Mouse (Mus musculus) megakaryocyte, embryonic 14.5 days (primary cell): Measurements from ENCODE around the gene Tufm. TPM values are rescaled to one million over a fixed set of nuclear protein-coding genes. Genes with fewer than 3 reads are reported as not detected.

ENCODE experiments used
- H3K27me3 ChIP-seq: replicated peaks from 2 replicates; pipeline ENCODE3; 2012; ENCODE audit warnings: inconsistent platforms
- H3K36me3 ChIP-seq: replicated peaks from 2 replicates; pipeline ENCODE3; 2012; ENCODE audit warnings: low read length, inconsistent platforms, mixed read lengths
- H3K4me1 ChIP-seq: 2 replicates; pipeline ENCODE4 v1.6.1; 2012; ENCODE audit warnings: inconsistent platforms
- H3K4me3 ChIP-seq: replicated peaks from 2 replicates; pipeline ENCODE3; 2012; ENCODE audit warnings: moderate library complexity, mild to moderate bottlenecking, inconsistent platforms
- H3K9me3 ChIP-seq: 2 replicates; pipeline ENCODE4 v1.6.1; 2012; ENCODE audit warnings: inconsistent platforms
- FLI1 ChIP-seq: IDR thresholded peaks from 2 replicates; pipeline ENCODE4 v1.6.1; 2012; ENCODE audit warnings: low read length, inconsistent platforms, mixed read lengths
- GATA1 ChIP-seq: IDR thresholded peaks from 3 replicates; pipeline ENCODE4 v1.6.1; 2012; ENCODE audit warnings: mixed read lengths, low read length, inconsistent platforms, borderline replicate concordance
- polyA plus RNA-seq: library from polyadenylated mRNA; stranded (reverse); fragments of >175 nt; gene quantifications from 2 replicates; pipeline ENCODE4 v1.2.3, GENCODE M21; 2012; ENCODE audit warnings: low replicate concordance; ENCODE audit not compliant: insufficient read depth

Gene Tufm
- polyA plus RNA-seq, 1 experiment, result 43.5 TPM

GRCm38 (mm10) chr7:126464121-126464520, 23.0 kb upstream of the Tufm start:
- Histone ChIP-seq H3K4me1 (peaks cover 100% of the 10 kb centered on the region), H3K9me3 (no peaks in the 10 kb centered on the region), H3K27me3 (peaks cover 6% of the 10 kb centered on the region), H3K36me3 (peaks cover 79% of the 10 kb centered on the region), H3K4me3 (peak overlapping the region; percentile 80)
- no peak for TF ChIP-seq GATA1

GRCm38 (mm10) chr7:126464836-126465235, 22.3 kb upstream of the Tufm start:
- Histone ChIP-seq H3K27me3 (peaks cover 6% of the 10 kb centered on the region), H3K36me3 (peaks cover 80% of the 10 kb centered on the region), H3K4me1 (peaks cover 100% of the 10 kb centered on the region), H3K4me3 (peak overlapping the region; percentile 80), H3K9me3 (no peaks in the 10 kb centered on the region)
- no peak for TF ChIP-seq FLI1
- no peak for TF ChIP-seq GATA1

- Histone ChIP-seq H3K27me3 (peaks cover 5% of the 10 kb centered on the region), H3K9me3 (no peaks in the 10 kb centered on the region), H3K4me3 (peak overlapping the region; percentile 86), H3K4me1 (peaks cover 100% of the 10 kb centered on the region), H3K36me3 (peaks cover 83% of the 10 kb centered on the region)
- TF ChIP-seq FLI1 (no peak), GATA1 (no peak)
Measured at GRCm38 (mm10) chr7:126465246-126466030, 21.7 kb upstream of the Tufm start.

DNA sequence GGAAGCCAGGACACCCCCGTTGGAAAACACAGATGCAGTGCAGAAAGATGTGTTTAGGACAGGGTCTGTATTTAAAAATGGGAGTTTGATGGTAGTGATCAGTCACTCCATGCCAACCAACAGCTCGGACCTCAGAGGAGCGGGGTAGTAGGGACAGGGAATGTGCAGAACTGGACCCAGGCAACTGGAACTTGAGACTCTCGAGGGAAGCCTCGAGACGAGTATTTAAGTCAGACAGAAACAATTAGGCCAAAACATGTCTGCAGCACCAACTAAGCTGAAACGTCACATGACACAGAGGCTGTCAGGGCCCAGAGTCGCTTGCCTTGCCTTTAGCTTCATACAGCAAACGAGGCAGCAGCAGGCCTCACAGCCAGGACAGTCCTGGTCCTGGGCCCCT, 21.0 kb upstream of the Tufm start:
- Histone ChIP-seq H3K9me3 (no peaks in the 10 kb centered on the region), H3K27me3 (no peaks in the 10 kb centered on the region), H3K36me3 (peaks cover 84% of the 10 kb centered on the region), H3K4me3 (peak overlapping the region; percentile 76), H3K4me1 (peaks cover 100% of the 10 kb centered on the region)
- TF ChIP-seq FLI1, result no peak
- TF ChIP-seq GATA1, result no peak

DNA sequence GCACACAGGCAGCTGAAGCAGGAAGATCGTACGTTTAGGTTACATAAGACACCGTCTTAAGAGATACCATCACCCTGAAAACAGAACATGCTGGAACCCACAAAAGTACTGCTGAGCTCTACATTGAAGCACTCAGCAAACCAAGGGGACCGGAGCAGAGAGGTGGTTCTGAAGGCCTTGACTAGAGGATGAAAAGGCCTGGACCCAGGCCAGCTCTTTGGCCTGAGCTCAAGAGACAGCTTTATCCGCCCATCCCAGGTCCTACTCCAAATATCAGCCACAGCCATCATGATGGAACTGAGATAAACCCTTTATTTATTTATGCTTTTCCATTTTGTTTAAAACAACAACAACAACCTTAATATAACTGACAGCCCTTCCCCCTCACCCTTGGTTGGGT, 20.5 kb upstream of the Tufm start:
- TF ChIP-seq FLI1 (no peak), GATA1 (no peak)
- Histone ChIP-seq H3K36me3 (peaks cover 87% of the 10 kb centered on the region), H3K4me1 (peaks cover 100% of the 10 kb centered on the region), H3K27me3 (no peaks in the 10 kb centered on the region), H3K9me3 (no peaks in the 10 kb centered on the region), H3K4me3 (peak overlapping the region; percentile 29)

GRCm38 (mm10) chr7:126467271-126467670, 19.9 kb upstream of the Tufm start:
- Histone ChIP-seq H3K27me3 (no peaks in the 10 kb centered on the region), H3K36me3 (peaks cover 87% of the 10 kb centered on the region), H3K4me3 (peak overlapping the region; percentile 29), H3K4me1 (peaks cover 100% of the 10 kb centered on the region), H3K9me3 (no peaks in the 10 kb centered on the region)
- TF ChIP-seq GATA1 (no peak), FLI1 (no peak)

DNA sequence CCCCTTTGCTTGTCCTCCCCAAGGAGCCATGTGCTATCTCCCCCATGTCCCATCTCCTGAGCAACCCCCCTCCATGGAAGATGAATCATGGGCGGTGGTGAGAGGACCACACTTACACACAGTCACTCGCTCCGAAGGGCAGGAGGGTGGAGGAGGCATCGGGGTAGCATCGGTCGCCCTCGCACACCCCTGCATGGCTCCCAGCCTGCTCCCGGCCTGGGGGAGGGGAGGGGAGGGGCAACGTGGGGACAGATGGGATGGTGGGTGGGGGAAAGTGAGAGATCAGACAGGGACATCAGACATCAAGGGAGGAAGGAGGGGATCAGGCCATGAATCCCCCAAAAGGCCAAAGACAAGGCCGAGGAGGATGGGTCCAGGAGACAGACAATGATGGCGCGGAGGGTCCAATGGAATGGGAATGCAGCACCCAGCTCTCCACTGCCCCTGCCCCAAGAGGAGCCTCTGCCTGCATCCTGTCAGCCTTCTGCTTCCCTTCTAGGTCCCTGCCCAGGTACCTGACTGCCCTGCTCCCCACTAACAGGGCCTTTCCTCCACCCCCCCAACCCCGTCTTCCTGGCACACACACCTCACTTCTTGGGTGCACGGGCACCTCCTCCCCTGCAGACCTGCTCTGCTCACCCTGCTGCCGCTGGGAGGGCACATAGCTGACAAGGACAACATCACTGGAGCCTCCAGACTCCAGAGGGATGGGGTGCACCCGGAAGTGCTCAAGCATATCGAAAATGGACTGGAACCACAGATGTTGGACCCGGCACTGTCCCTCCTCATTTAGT, 19.1 kb upstream of the Tufm start:
- H3K4me3 ChIP-seq, result peak overlapping the region; percentile 75
- no peak for TF ChIP-seq FLI1
- no peak for TF ChIP-seq GATA1
- no peaks in the 10 kb centered on the region for H3K27me3 ChIP-seq
- H3K4me1 ChIP-seq, result peaks cover 100% of the 10 kb centered on the region
- no peaks in the 10 kb centered on the region for H3K9me3 ChIP-seq
- peaks cover 93% of the 10 kb centered on the region for H3K36me3 ChIP-seq

GRCm38 (mm10) chr7:126470077-126470476, 17.1 kb upstream of the Tufm start:
- TF ChIP-seq GATA1, result peak; percentile 69; the same call in 1 of the 3 replicates
- peak; percentile 65; the same call in 1 of the 2 replicates for TF ChIP-seq FLI1

GRCm38 (mm10) chr7:126471361-126471760, 15.8 kb upstream of the Tufm start:
- Histone ChIP-seq H3K4me3 (peak overlapping the region; percentile 98), H3K9me3 (no peaks in the 10 kb centered on the region), H3K36me3 (peaks cover 73% of the 10 kb centered on the region), H3K4me1 (peaks cover 92% of the 10 kb centered on the region), H3K27me3 (no peaks in the 10 kb centered on the region)
- no peak for TF ChIP-seq FLI1
- no peak for TF ChIP-seq GATA1

More at GRCm38 (mm10) chr7:126470077-126470476, 17.1 kb upstream of the Tufm start:
- Histone ChIP-seq H3K4me1 (peaks cover 94% of the 10 kb centered on the region), H3K9me3 (no peaks in the 10 kb centered on the region), H3K36me3 (peaks cover 85% of the 10 kb centered on the region), H3K4me3 (peak overlapping the region; percentile 85), H3K27me3 (no peaks in the 10 kb centered on the region)

- TF ChIP-seq GATA1 (no peak), FLI1 (no peak)
- Histone ChIP-seq H3K4me3 (peak overlapping the region; percentile 98), H3K27me3 (no peaks in the 10 kb centered on the region), H3K9me3 (no peaks in the 10 kb centered on the region), H3K4me1 (peaks cover 91% of the 10 kb centered on the region), H3K36me3 (peaks cover 68% of the 10 kb centered on the region)
Measured at GRCm38 (mm10) chr7:126471853-126472252, 15.3 kb upstream of the Tufm start.
